Mouse (Mus musculus): ENCODE measurements around the gene Ano2. TPM values are rescaled to one million over a fixed set of nuclear protein-coding genes. Genes with fewer than 3 reads are reported as not detected.

Gene Ano2
- polyA plus RNA-seq, 1 experiment: 5.3 TPM

DNA sequence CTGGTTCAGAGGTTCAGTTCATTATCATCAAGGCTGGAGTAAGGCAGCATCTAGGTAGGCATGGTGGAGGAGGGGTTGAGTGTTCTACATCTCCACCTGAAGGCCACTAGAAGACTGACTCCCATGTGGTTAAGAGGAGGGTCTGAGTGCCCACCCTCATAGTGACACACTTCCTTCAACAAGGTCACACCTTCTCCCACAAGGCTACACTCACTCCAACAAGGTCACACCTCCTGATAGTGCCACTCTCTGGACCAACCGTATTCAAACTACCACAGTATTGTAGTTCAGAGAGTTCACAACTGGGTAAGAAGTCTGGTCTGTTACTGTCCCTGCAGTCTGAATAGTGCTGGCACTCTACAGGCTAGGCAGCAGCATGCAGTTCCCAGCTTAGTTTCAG is 198.4 kb downstream of the Ano2 start:
- TF ChIP-seq CTCF (IDR thresholded peaks at IDR 0.05; ENCODE audit: control insufficient read depth, insufficient read depth, insufficient replicate concordance, low read depth, low read length): no peak
- no peak for TF ChIP-seq POLR2A (IDR thresholded peaks at IDR 0.05; ENCODE audit: control insufficient read depth, low read depth, low read length)

DNA sequence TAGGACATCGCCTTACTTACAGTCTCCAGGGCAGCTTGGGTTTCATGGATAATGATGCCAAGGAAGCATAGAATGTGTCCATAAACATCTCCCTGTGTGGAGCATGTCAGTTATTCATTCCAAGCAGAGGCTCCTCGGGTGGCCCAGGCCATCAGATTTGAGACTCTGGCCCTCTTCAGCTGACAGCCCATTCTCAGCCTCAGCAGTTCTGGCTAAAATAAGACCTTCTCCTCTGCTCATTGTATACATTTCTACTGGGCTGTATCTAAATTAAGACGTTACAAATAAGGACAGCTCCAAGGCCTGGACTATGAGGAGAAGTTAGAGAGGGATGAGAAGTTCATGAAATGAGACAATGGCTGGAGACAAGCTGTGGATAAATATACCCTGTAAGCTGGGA is 204.1 kb downstream of the Ano2 start:
- Histone ChIP-seq H3K27ac (ENCODE audit: control insufficient read depth, insufficient read depth, low read depth, low read length) (no peak overlapping the region), H3K27me3 (ENCODE audit: control insufficient read depth, insufficient read depth, low read length) (no peaks in the 10 kb centered on the region), H3K4me3 (ENCODE audit: control insufficient read depth, low read depth, low read length) (no peak overlapping the region), H3K4me1 (ENCODE audit: control insufficient read depth, insufficient read depth, low read length) (no peaks in the 10 kb centered on the region), H3K36me3 (ENCODE audit: control insufficient read depth, insufficient read depth, low read length) (no peaks in the 10 kb centered on the region)
- TF ChIP-seq CTCF (IDR thresholded peaks at IDR 0.05; ENCODE audit: control insufficient read depth, insufficient read depth, insufficient replicate concordance, low read depth, low read length) (no peak), POLR2A (IDR thresholded peaks at IDR 0.05; ENCODE audit: control insufficient read depth, low read depth, low read length) (no peak)

More for the DNA sequence above, 198.4 kb downstream of the Ano2 start:
- Histone ChIP-seq H3K27me3 (ENCODE audit: control insufficient read depth, insufficient read depth, low read length) (no peaks in the 10 kb centered on the region), H3K4me3 (ENCODE audit: control insufficient read depth, low read depth, low read length) (no peak overlapping the region), H3K27ac (ENCODE audit: control insufficient read depth, insufficient read depth, low read depth, low read length) (no peak overlapping the region), H3K36me3 (ENCODE audit: control insufficient read depth, insufficient read depth, low read length) (no peaks in the 10 kb centered on the region), H3K4me1 (ENCODE audit: control insufficient read depth, insufficient read depth, low read length) (no peaks in the 10 kb centered on the region)

DNA sequence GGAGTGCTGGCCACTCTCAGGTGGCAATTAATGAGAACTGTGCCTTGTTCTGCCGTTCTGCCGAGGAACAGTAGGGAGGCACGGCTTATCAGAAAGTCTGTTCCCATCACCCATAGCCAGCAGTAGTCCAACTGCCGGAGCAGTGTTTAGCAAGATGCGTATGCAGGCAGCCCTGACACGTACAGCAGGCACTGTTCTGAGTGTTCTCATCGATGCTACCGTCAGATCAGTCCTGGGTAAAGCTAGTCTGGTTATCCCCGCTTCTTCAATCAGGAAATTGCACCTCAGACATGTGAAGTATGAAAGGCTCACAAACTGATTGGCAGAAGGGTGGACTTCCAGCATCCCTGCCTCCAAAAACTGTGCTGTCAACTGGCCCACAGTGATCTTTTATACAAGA is 224.2 kb downstream of the Ano2 start:
- Histone ChIP-seq H3K4me3 (ENCODE audit: control insufficient read depth, low read depth, low read length) (no peak overlapping the region), H3K27ac (ENCODE audit: control insufficient read depth, insufficient read depth, low read depth, low read length) (no peak overlapping the region), H3K27me3 (ENCODE audit: control insufficient read depth, insufficient read depth, low read length) (no peaks in the 10 kb centered on the region), H3K36me3 (ENCODE audit: control insufficient read depth, insufficient read depth, low read length) (no peaks in the 10 kb centered on the region), H3K4me1 (ENCODE audit: control insufficient read depth, insufficient read depth, low read length) (no peaks in the 10 kb centered on the region)
- no peak for TF ChIP-seq CTCF (IDR thresholded peaks at IDR 0.05; ENCODE audit: control insufficient read depth, insufficient read depth, insufficient replicate concordance, low read depth, low read length)
- no peak for TF ChIP-seq POLR2A (IDR thresholded peaks at IDR 0.05; ENCODE audit: control insufficient read depth, low read depth, low read length)

DNA sequence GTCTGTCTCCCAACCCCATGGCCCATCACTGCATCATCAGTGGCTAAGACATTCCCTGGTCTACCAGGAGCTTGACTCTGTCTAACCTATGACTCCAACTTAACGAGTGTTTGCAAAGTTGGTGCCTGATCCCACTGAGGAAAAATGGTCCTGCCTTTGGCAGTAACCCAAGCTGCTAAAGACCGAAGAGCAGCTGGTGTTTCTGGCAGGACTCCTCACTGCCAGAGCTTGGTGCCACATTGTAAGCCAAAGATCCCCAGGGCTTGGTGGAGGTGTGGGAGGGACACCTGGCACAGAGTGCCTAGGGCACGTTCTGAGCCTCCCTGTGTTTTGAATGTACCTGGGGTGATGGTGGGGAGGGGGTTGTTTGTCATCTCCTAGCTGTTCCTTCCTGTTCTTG is 232.5 kb downstream of the Ano2 start:
- no peaks in the 10 kb centered on the region for H3K4me1 ChIP-seq (ENCODE audit: control insufficient read depth, insufficient read depth, low read length)
- H3K36me3 ChIP-seq (ENCODE audit: control insufficient read depth, insufficient read depth, low read length): no peaks in the 10 kb centered on the region
- H3K27me3 ChIP-seq (ENCODE audit: control insufficient read depth, insufficient read depth, low read length): no peaks in the 10 kb centered on the region
- H3K27ac ChIP-seq (ENCODE audit: control insufficient read depth, insufficient read depth, low read depth, low read length): no peak overlapping the region
- H3K4me3 ChIP-seq (ENCODE audit: control insufficient read depth, low read depth, low read length): no peak overlapping the region
- no peak for TF ChIP-seq CTCF (IDR thresholded peaks at IDR 0.05; ENCODE audit: control insufficient read depth, insufficient read depth, insufficient replicate concordance, low read depth, low read length)
- TF ChIP-seq POLR2A (IDR thresholded peaks at IDR 0.05; ENCODE audit: control insufficient read depth, low read depth, low read length): no peak

DNA sequence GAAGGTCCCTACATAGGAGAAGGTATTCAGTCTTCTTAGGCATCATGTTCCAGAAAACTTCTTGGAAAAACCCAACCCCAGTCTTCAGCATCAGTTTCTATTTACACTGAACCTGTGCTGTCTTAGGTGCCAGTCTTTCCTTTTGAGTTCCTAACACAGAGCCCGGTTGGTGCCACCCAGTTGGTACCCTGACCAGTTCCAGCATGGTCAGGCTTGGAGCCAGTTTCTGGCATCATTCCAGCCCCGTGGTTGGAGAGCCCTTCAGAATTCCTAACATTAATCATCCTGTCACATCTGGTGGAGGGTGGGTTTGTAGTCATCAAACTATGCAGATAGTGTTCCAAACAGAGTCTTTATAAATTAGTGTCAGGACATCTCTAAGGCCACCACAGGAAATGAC is 234.8 kb downstream of the Ano2 start:
- no peaks in the 10 kb centered on the region for H3K36me3 ChIP-seq (ENCODE audit: control insufficient read depth, insufficient read depth, low read length)
- no peak overlapping the region for H3K4me3 ChIP-seq (ENCODE audit: control insufficient read depth, low read depth, low read length)
- TF ChIP-seq CTCF (IDR thresholded peaks at IDR 0.05; ENCODE audit: control insufficient read depth, insufficient read depth, insufficient replicate concordance, low read depth, low read length): no peak

DNA sequence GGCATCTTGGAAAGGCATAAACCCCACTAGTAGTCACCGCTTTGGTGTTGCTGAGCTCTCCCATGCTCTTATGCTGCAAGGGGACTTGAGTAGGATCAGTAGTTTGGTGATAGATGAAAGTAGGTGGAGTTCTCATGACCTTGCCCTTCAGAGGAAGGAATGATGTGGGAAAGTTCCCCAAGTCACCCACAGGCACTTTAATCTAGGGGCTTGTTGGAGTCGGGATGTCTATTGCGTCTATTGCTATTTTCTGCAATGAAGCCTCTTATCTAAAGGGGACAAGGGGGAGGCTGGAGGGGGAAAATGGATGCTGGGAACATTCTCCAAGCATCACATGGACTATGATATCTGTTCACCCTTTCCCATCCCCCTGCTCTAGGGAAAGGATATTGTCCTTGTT is 235.6 kb downstream of the Ano2 start:
- Histone ChIP-seq H3K27me3 (ENCODE audit: control insufficient read depth, insufficient read depth, low read length) (no peaks in the 10 kb centered on the region), H3K36me3 (ENCODE audit: control insufficient read depth, insufficient read depth, low read length) (no peaks in the 10 kb centered on the region), H3K4me3 (ENCODE audit: control insufficient read depth, low read depth, low read length) (no peak overlapping the region), H3K27ac (ENCODE audit: control insufficient read depth, insufficient read depth, low read depth, low read length) (no peak overlapping the region), H3K4me1 (ENCODE audit: control insufficient read depth, insufficient read depth, low read length) (no peaks in the 10 kb centered on the region)
- TF ChIP-seq CTCF (IDR thresholded peaks at IDR 0.05; ENCODE audit: control insufficient read depth, insufficient read depth, insufficient replicate concordance, low read depth, low read length): no peak
- no peak for TF ChIP-seq POLR2A (IDR thresholded peaks at IDR 0.05; ENCODE audit: control insufficient read depth, low read depth, low read length)

More for the DNA sequence above, 234.8 kb downstream of the Ano2 start:
- H3K27me3 ChIP-seq (ENCODE audit: control insufficient read depth, insufficient read depth, low read length): no peaks in the 10 kb centered on the region
- no peak overlapping the region for H3K27ac ChIP-seq (ENCODE audit: control insufficient read depth, insufficient read depth, low read depth, low read length)
- H3K4me1 ChIP-seq (ENCODE audit: control insufficient read depth, insufficient read depth, low read length): no peaks in the 10 kb centered on the region

DNA sequence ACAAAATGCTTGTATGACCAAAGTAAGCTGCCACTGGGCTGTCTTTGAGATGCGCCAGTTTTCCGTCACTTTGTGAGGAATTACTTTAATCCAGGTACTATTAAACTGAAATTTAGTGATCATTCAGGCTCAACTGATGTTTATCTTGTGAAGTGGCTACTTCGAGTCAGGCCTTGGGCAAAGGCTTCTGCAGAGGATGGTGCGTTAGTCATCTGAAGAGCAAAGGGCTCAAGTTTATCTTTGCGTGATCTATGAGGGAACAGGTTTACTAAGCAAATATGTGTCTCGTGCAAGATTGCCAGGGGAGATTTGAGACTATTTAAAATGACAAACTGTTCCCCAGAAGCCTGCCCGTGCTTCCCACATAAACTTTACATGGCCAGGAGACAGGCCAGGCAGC is 241.7 kb downstream of the Ano2 start:
- no peaks in the 10 kb centered on the region for H3K4me1 ChIP-seq (ENCODE audit: control insufficient read depth, insufficient read depth, low read length)
- H3K27ac ChIP-seq (ENCODE audit: control insufficient read depth, insufficient read depth, low read depth, low read length): no peak overlapping the region
- no peak overlapping the region for H3K4me3 ChIP-seq (ENCODE audit: control insufficient read depth, low read depth, low read length)
- no peaks in the 10 kb centered on the region for H3K36me3 ChIP-seq (ENCODE audit: control insufficient read depth, insufficient read depth, low read length)
- TF ChIP-seq CTCF (IDR thresholded peaks at IDR 0.05; ENCODE audit: control insufficient read depth, insufficient read depth, insufficient replicate concordance, low read depth, low read length) (no peak), POLR2A (IDR thresholded peaks at IDR 0.05; ENCODE audit: control insufficient read depth, low read depth, low read length) (no peak)
- H3K27me3 ChIP-seq (ENCODE audit: control insufficient read depth, insufficient read depth, low read length): no peaks in the 10 kb centered on the region

DNA sequence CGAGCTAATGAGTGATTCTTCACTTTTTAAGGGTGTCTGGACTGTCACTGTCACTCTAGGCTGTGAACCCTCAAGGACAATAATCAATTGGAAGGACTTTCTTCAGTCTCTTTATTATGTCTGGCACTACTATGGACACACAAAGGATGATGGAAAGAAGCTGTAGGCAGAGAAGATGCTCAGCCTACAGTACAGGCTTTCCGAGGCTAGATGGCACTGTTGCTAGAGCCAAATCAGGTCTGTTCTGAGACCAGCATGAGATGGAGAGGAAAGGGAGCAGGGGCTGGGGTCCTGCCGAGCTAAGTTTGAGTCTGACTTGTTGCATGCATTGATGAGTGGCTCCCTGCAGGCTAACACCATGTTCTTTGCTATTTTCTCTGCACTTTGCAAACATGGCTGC is 264.7 kb downstream of the Ano2 start:
- no peaks in the 10 kb centered on the region for H3K27me3 ChIP-seq (ENCODE audit: control insufficient read depth, insufficient read depth, low read length)
- no peaks in the 10 kb centered on the region for H3K36me3 ChIP-seq (ENCODE audit: control insufficient read depth, insufficient read depth, low read length)
- H3K27ac ChIP-seq (ENCODE audit: control insufficient read depth, insufficient read depth, low read depth, low read length): no peak overlapping the region
- H3K4me3 ChIP-seq (ENCODE audit: control insufficient read depth, low read depth, low read length): no peak overlapping the region
- TF ChIP-seq POLR2A (IDR thresholded peaks at IDR 0.05; ENCODE audit: control insufficient read depth, low read depth, low read length): no peak
- no peak for TF ChIP-seq CTCF (IDR thresholded peaks at IDR 0.05; ENCODE audit: control insufficient read depth, insufficient read depth, insufficient replicate concordance, low read depth, low read length)
- no peaks in the 10 kb centered on the region for H3K4me1 ChIP-seq (ENCODE audit: control insufficient read depth, insufficient read depth, low read length)
